Mouse (Mus musculus) gastrocnemius, adult 2 months (tissue): Measurements from ENCODE around the gene Drd1. TPM values are rescaled to one million over a fixed set of nuclear protein-coding genes. Genes with fewer than 3 reads are reported as not detected.

ENCODE experiments used
- DNase-seq: peaks from one replicate; pipeline ENCODE4 v3.0.0; 2022
- H3K27ac ChIP-seq: fragments of 200-600 bp; 2 replicates; pipeline ENCODE4 v1.8.1; 2022; ENCODE audit warnings: mild to moderate bottlenecking
- H3K4me3 ChIP-seq: fragments of 200-600 bp; 2 replicates; pipeline ENCODE4 v1.8.1; 2022; ENCODE audit warnings: mild to moderate bottlenecking, moderate library complexity
- CTCF ChIP-seq: fragments of 200-600 bp; IDR thresholded peaks from 2 replicates; pipeline ENCODE4 v1.8.1; 2022; ENCODE audit warnings: antibody characterized with exemption, mild to moderate bottlenecking, moderate library complexity
- intact Hi-C: fragments of 180-260 bp; cut with DNase I; formaldehyde crosslinking; loops from one replicate; pipeline ENCODE4 v1.15.1; 2025
- total RNA-seq, 2 experiments: library from RNA; stranded (reverse); gene quantifications; 2 replicates each; pipeline ENCODE4 v1.2.3; 2021

The Drd1 gene
- total RNA-seq, 2 experiments from 2014 or later = 0.11 TPM; not detected in 1

GRCm38 (mm10) chr13:54008716-54009115 is 46.8 kb downstream of the Drd1 start:
- Histone ChIP-seq H3K27ac (no peak overlapping the region), H3K4me3 (no peak overlapping the region)
- no peak for TF ChIP-seq CTCF
- intact Hi-C loops = no loop called here
- no peak for DNase-seq

Other genes starting within 250 kb of the Drd1 start
- gene Sfxn1, start 16.2 kb upstream of the Drd1 start, total RNA-seq = 1 to 10 TPM; 1.6 to 2.6 TPM
- under 1 TPM; 0.11 to 0.15 TPM for gene Hrh2, start 136.4 kb upstream of the Drd1 start, total RNA-seq